Mouse (Mus musculus): Measurements from ENCODE around the gene Tubb2b. TPM values are rescaled to one million over a fixed set of nuclear protein-coding genes. Genes with fewer than 3 reads are reported as not detected.

Gene Tubb2b
- polyA plus RNA-seq, 1 experiment from 2014 or later = 27.1 TPM

DNA sequence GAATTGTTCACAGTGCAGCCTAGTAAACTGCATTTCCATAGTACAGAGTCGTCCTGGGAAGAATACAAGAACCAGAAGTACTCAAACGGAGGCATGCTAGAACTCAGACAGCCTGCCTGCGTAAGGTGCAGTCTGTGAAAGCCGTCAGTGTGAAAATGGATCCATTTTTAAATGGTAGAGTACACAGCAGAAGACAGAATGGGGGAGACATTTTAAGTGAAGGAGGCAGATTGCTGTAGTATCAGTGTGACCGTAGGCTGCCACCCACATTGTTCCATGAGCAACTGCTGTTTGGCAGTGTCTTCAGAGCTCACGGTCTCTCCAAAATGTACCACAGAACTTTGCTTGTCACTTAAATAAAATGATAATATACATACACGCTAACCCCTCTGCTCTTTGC, 4.0 kb upstream of the Tubb2b start:
- Histone ChIP-seq H3K27me3 (peaks cover 13% of the 10 kb centered on the region), H3K4me2 (no peak overlapping the region), H3K36me3 (no peaks in the 10 kb centered on the region), H3K9me3 (no peaks in the 10 kb centered on the region), H3K27ac (no peak overlapping the region), H3K4me3 (replicated peaks) (no peak overlapping the region), H3K9ac (replicated peaks) (no peak overlapping the region), H3K4me1 (replicated peaks) (peaks cover 36% of the 10 kb centered on the region)
- 66% methylated on average over 7 of the region's 7 CpGs for WGBS
- no peak for ATAC-seq (ENCODE audit: insufficient number of reproducible peaks, insufficient read depth, low FRiP score, low TSS enrichment, low read depth)

DNA sequence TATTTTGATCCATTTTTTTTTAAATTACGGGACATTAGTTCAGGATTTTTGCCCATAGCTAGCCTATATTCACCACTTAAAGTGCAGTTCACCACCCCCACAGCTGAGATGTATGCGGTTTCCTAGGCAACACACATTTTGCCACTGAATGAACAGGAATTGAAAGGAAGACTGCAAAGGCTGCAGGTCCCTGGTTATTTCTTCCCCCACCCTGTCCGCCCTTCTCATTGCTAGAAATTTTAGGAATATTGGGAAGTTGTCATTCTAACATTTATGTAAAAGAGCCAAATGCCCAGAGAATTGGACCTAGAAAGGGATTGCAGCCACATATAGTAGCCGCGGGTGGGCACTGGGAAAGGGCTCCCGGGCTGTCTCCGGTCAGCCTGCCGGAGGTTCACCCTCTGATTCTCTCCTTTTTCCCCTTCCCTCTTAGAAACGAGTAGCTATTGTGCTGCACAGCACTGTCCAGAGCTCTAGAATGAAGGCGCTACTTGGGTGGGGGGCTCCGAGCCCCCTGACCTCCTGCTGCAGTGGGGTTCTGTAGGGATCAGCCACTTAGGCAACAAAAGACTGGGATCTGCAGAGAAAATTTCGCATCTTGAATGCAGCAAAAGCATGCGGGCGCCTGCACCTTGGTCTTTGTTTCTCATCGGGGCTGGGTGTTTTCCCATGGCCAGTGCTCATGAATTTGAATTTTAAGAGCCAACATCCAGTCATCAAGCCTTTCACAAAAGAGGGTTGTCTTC, 3.2 kb upstream of the Tubb2b start:
- H3K4me2 ChIP-seq = peak overlapping the region; percentile 78
- peak overlapping the region; percentile 24 for H3K4me3 ChIP-seq (replicated peaks)
- H3K4me1 ChIP-seq (replicated peaks) = peaks cover 43% of the 10 kb centered on the region
- 8% methylated on average over 15 of the region's 15 CpGs for WGBS
- peak overlapping the region; percentile 13 for H3K9ac ChIP-seq (replicated peaks)
- no peaks in the 10 kb centered on the region for H3K36me3 ChIP-seq
- peaks cover 13% of the 10 kb centered on the region for H3K27me3 ChIP-seq
- H3K9me3 ChIP-seq = no peaks in the 10 kb centered on the region
- no peak for ATAC-seq (ENCODE audit: insufficient number of reproducible peaks, insufficient read depth, low FRiP score, low TSS enrichment, low read depth)
- no peak overlapping the region for H3K27ac ChIP-seq

DNA sequence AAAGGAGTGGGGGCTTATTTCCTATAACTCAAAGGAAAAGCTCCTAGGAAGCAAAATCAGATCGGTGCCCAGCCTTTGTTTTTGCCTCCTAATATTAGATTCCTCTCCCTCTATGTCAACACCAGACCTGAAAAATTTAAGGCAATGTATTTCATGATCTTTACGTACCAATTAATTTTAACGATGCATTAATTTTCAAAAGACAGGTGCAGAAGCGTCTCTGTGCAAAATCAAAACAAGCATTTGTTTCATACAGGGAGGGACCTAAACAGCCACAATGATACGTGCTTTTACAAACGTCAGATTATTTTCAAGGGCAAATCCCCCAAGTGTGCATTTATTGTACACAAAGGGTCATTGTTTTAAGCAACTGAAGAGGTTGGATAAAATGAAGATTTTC, 2.6 kb upstream of the Tubb2b start:
- peak overlapping the region; percentile 84; the same call in 1 of the 2 replicates for H3K27ac ChIP-seq
- peak overlapping the region; percentile 78 for H3K4me2 ChIP-seq
- H3K9me3 ChIP-seq = no peaks in the 10 kb centered on the region
- H3K36me3 ChIP-seq = no peaks in the 10 kb centered on the region
- peak overlapping the region; percentile 42; the same call in 1 of the 2 replicates for H3K9ac ChIP-seq (replicated peaks)
- no peak for ATAC-seq (ENCODE audit: insufficient number of reproducible peaks, insufficient read depth, low FRiP score, low TSS enrichment, low read depth)
- peak overlapping the region; percentile 64; the same call in 1 of the 2 replicates for H3K4me3 ChIP-seq (replicated peaks)
- H3K4me1 ChIP-seq (replicated peaks) = peaks cover 44% of the 10 kb centered on the region
- H3K27me3 ChIP-seq = peaks cover 13% of the 10 kb centered on the region
- 11% methylated on average over 6 of the region's 6 CpGs for WGBS

DNA sequence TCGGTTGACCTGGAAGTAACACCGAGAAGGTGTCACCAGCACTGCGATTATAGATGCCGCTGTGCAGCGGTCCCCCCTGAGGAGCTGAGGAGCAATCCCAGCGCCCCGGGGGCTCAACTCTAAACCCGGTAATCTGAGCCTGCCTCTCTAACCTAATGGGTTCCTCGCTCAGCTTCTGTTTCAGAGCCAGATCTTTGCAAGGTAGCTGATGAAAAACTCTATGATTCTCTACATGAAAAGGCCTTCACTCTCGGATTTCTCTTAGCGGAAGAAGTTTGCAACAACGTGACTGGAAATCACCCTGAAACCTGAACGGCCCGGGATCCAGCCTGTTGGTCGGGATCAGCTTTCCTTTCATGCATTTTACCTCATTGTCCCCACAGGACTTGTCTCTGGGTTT, 2.0 kb upstream of the Tubb2b start:
- peaks cover 44% of the 10 kb centered on the region for H3K4me1 ChIP-seq (replicated peaks)
- H3K27me3 ChIP-seq = peaks cover 13% of the 10 kb centered on the region
- WGBS = under 1% methylated on average over 15 of the region's 15 CpGs
- H3K4me3 ChIP-seq (replicated peaks) = peak overlapping the region; percentile 64
- H3K9ac ChIP-seq (replicated peaks) = peak overlapping the region; percentile 42; the same call in 1 of the 2 replicates
- H3K9me3 ChIP-seq = no peaks in the 10 kb centered on the region
- ATAC-seq (ENCODE audit: insufficient number of reproducible peaks, insufficient read depth, low FRiP score, low TSS enrichment, low read depth) = no peak
- peak overlapping the region; percentile 78 for H3K4me2 ChIP-seq
- H3K27ac ChIP-seq = peak overlapping the region; percentile 84
- H3K36me3 ChIP-seq = no peaks in the 10 kb centered on the region

DNA sequence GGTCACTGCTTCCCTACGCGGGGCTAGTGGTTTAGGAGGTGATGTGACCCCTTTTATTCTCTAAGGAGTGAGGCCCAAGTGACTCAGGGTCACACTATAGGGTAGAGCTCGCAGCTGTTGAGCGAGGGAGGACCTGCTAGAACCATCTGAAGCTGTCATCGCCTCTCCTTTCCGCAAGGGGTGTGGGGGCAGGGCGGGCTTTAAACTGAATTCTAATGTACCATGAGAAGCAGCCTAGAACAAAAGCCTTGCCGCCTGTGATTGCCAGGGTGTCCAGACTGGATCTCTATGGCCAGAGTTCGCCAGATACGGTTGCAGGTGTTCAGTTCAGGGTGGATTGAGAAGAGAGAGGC, 1.4 kb upstream of the Tubb2b start:
- ATAC-seq (ENCODE audit: insufficient number of reproducible peaks, insufficient read depth, low FRiP score, low TSS enrichment, low read depth) = peak; percentile 16; the same call in 1 of the 2 replicates
- Histone ChIP-seq H3K27me3 (peaks cover 13% of the 10 kb centered on the region), H3K4me1 (replicated peaks) (peaks cover 44% of the 10 kb centered on the region)

DNA sequence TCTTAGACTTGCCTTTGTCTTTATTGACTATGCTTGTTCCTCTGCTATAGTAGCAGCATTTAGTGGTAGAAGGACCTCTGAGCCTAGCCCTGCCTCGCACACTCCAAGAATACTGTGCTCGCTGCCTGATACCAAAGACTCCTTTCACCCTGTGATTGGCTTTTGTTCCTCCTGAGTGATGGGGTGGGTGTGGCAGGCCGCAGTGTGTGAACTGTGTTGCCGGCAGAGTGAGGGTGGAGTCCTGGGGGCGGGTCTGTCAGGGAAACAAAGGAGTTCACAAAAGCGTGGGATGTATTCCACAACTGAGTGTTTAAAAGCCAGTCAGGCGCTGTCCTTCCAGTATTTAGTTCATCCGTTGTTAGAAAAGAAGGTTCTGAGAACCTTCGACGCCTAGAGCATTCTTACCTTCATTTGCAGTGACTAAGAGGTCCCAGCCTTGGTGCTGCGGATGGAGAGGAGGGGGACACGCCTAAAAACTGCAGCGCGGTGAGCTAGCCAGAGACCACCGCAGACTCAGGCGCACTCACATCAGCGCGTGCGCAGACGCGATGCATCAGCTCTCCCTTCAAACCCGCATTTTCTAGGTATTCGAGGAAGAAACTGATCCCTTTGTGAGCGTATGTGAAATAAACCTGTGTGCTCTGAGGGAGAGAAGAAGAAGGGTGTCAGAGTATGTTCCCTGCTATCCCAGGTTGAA, 893 bp upstream of the Tubb2b start:
- Histone ChIP-seq H3K9ac (replicated peaks) (peak overlapping the region; percentile 61), H3K4me3 (replicated peaks) (peak overlapping the region; percentile 64), H3K27ac (peak overlapping the region; percentile 84), H3K9me3 (no peaks in the 10 kb centered on the region), H3K4me2 (peak overlapping the region; percentile 78), H3K27me3 (peaks cover 13% of the 10 kb centered on the region), H3K36me3 (peaks cover 4% of the 10 kb centered on the region; the same call in 1 of the 2 replicates), H3K4me1 (replicated peaks) (peaks cover 47% of the 10 kb centered on the region)
- under 1% methylated on average over 24 of the region's 24 CpGs for WGBS
- peak; percentile 43; the same call in 1 of the 2 replicates for ATAC-seq (ENCODE audit: insufficient number of reproducible peaks, insufficient read depth, low FRiP score, low TSS enrichment, low read depth)

More for the DNA sequence above, 1.4 kb upstream of the Tubb2b start:
- Histone ChIP-seq H3K27ac (peak overlapping the region; percentile 84), H3K4me2 (peak overlapping the region; percentile 78), H3K4me3 (replicated peaks) (peak overlapping the region; percentile 64), H3K9me3 (no peaks in the 10 kb centered on the region), H3K36me3 (peaks cover under 1% of the 10 kb centered on the region; the same call in 1 of the 2 replicates), H3K9ac (replicated peaks) (peak overlapping the region; percentile 61)
- under 1% methylated on average over 10 of the region's 10 CpGs for WGBS

DNA sequence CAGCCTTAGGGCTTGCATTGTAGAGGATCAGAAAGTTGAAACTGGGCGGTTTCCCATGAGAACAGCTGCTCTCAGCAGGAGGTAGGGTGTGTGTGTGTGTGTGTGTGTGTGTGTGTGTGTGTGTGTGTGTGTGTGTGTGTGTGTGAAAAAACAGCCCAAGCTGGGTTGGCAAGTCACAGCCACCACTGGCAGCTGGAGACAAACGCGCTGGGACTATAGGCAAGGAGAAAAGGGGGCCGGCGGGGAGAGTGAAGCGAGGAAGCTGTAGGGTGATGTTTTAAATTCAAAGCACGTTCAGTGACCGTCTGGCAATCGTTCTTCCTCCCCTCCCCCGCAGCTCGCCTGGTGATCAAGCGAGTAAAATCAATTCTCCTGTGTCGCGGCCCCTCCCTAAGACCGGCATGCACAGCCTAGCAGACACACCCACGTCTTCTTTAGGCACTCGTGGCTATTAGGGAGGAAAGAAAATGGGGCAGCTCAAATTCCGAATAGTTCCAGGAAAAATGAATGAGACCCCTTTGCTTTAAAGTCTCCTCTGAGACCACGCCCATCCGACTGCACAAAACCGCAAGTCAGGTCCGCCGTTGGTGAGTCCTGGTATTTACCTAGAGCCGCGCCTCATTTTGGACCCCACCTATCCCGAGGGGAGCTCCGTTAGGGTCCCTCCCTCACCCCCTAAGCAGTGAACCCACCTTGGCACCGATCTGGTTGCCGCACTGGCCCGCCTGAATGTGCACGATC, 611 bp downstream of the Tubb2b start:
- Histone ChIP-seq H3K9ac (replicated peaks) (peak overlapping the region; percentile 61), H3K27me3 (peaks cover 13% of the 10 kb centered on the region), H3K36me3 (peaks cover 11% of the 10 kb centered on the region), H3K4me1 (replicated peaks) (peaks cover 47% of the 10 kb centered on the region), H3K27ac (peak overlapping the region; percentile 46; the same call in 1 of the 2 replicates), H3K4me2 (peak overlapping the region; percentile 78), H3K9me3 (no peaks in the 10 kb centered on the region), H3K4me3 (replicated peaks) (peak overlapping the region; percentile 64)
- under 1% methylated on average over 31 of the region's 31 CpGs for WGBS
- ATAC-seq (ENCODE audit: insufficient number of reproducible peaks, insufficient read depth, low FRiP score, low TSS enrichment, low read depth) = peak; percentile 57

DNA sequence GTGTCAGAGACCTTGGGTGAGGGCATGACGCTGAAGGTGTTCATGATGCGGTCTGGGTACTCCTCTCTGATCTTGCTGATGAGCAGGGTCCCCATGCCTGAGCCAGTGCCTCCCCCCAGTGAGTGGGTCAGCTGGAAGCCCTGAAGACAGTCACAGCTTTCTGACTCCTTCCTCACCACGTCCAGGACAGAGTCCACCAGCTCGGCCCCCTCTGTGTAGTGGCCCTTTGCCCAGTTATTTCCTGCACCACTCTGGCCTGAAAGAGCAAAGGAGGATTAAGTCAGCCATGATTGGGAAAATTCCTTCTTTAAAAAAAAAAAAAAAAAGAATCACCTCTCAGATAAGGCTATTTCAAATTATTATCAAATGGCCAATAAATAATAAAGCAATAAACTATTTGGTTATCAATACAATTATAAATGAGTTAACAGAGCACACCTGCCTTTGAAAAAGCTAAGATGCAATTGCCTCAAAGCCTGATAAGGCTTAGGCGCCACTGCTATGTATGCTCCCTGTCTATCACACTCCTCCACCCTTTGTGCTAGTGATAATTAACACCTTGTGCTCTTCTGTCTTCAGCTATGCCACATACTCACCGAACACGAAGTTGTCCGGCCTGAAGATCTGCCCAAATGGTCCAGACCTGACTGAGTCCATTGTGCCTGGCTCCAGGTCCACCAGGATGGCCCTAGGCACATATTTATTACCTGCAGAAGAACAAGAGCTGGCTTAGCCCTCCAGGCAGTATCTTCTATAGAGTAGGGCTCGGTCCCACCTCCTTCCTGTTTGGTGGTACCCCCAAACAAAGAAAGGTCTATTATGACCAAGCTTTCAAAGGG, 1.8 kb downstream of the Tubb2b start:
- Histone ChIP-seq H3K4me3 (replicated peaks) (peak overlapping the region; percentile 64; the same call in 1 of the 2 replicates), H3K4me1 (replicated peaks) (peaks cover 42% of the 10 kb centered on the region), H3K9ac (replicated peaks) (no peak overlapping the region), H3K9me3 (no peaks in the 10 kb centered on the region), H3K27ac (no peak overlapping the region), H3K4me2 (peak overlapping the region; percentile 78), H3K27me3 (0 out of 2 replicates have a peak, but pooled peaks cover 3% of the 10 kb centered on the region), H3K36me3 (peaks cover 22% of the 10 kb centered on the region)
- no peak for ATAC-seq (ENCODE audit: insufficient number of reproducible peaks, insufficient read depth, low FRiP score, low TSS enrichment, low read depth)
- 88% methylated on average over 9 of the region's 9 CpGs for WGBS

DNA sequence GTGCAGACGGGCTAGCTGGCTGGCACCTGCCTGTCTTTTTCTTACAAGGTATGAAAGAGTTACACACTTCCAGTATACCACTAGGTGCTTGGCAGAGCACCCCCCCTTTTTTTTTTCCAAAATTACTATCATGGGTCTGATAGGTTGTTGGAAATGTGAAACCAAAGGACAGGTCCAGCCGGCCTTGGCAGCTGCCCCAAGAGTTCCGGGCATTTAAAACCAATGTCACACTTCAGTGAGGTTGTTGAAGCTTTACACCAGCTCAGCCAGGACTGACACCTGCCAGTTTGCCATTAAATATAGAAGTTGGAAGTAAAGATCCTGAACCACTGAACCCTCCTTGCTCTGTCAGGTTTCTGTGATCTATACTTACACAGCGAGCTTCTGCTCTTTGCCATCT, 4.6 kb downstream of the Tubb2b start:
- WGBS = 82% methylated on average over 4 of the region's 4 CpGs
- no peaks in the 10 kb centered on the region for H3K9me3 ChIP-seq
- H3K4me1 ChIP-seq (replicated peaks) = peaks cover 15% of the 10 kb centered on the region
- H3K27me3 ChIP-seq = no peaks in the 10 kb centered on the region
- no peak overlapping the region for H3K27ac ChIP-seq
- H3K36me3 ChIP-seq = peaks cover 23% of the 10 kb centered on the region
- no peak overlapping the region for H3K4me2 ChIP-seq
- no peak overlapping the region for H3K9ac ChIP-seq (replicated peaks)
- no peak for ATAC-seq (ENCODE audit: insufficient number of reproducible peaks, insufficient read depth, low FRiP score, low TSS enrichment, low read depth)
- H3K4me3 ChIP-seq (replicated peaks) = no peak overlapping the region

DNA sequence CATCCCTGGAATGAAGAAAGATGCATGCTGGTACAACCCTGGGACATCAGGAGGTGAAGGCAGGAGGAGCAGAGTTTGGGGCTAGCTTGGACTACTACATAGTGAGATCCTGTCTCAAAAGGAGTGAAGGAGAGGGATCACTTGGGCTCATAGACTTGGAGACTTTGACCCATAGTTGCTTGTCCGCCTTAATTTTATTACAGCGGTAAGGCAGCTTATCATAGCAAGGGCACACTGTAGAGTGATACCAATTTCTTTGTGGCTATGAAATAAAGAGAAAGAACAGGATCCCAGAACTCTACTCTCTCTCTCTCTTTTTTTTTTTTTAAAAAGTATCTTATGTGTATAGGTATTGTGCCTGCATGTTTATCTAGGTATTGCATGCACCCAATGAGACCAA, 9.7 kb downstream of the Tubb2b start:
- H3K9me3 ChIP-seq = no peaks in the 10 kb centered on the region
- peaks cover 15% of the 10 kb centered on the region for H3K36me3 ChIP-seq
- H3K9ac ChIP-seq (replicated peaks) = no peak overlapping the region
- 96% methylated on average over 2 of the region's 2 CpGs for WGBS
- H3K4me3 ChIP-seq (replicated peaks) = no peak overlapping the region
- no peak overlapping the region for H3K4me2 ChIP-seq
- H3K27me3 ChIP-seq = no peaks in the 10 kb centered on the region
- no peak for ATAC-seq (ENCODE audit: insufficient number of reproducible peaks, insufficient read depth, low FRiP score, low TSS enrichment, low read depth)
- H3K4me1 ChIP-seq (replicated peaks) = no peaks in the 10 kb centered on the region; the same call in 1 of the 2 replicates
- H3K27ac ChIP-seq = no peak overlapping the region
